Mouse (Mus musculus) lung, postnatal 4 days (tissue): ENCODE measurements at regions not wholly inside any gene's neighbourhood (a gene's known extent, or its start where the extent isn't known, plus 50 kb on each side); places are given as distances from the start of the nearest gene placed in this dataset.
"Not testable (repeated sequence)": the region's sequence is repeated elsewhere in the genome, so short reads cannot be mapped to it uniquely, and the experiment has no call there.

Source experiments
- DNase-seq, 2 experiments: peaks; one replicate each; pipeline ENCODE4 v3.0.0; 2021

GRCm38 (mm10) chr3:149098764-149099163 is 108.4 kb upstream of the Adgrl2 start:
- DNase-seq = no peak

- no peak for DNase-seq
Observed at GRCm38 (mm10) chr3:149097026-149097425, 106.7 kb upstream of the Adgrl2 start.

- DNase-seq = no peak
Observed at GRCm38 (mm10) chr3:149092649-149093048, 102.3 kb upstream of the Adgrl2 start.

GRCm38 (mm10) chr3:149090103-149090502 is 99.7 kb upstream of the Adgrl2 start:
- no peak for DNase-seq

- DNase-seq = peak in 1 of 2 experiments; percentile 41
Observed at GRCm38 (mm10) chr3:149088621-149089128, 98.3 kb upstream of the Adgrl2 start.

- DNase-seq = no peak
Observed at GRCm38 (mm10) chr3:149087488-149087887, 97.1 kb upstream of the Adgrl2 start.

- DNase-seq = no peak
Observed at GRCm38 (mm10) chr3:149086704-149087103, 96.3 kb upstream of the Adgrl2 start.

GRCm38 (mm10) chr3:149086086-149086485 is 95.7 kb upstream of the Adgrl2 start:
- DNase-seq = no peak

- DNase-seq = no peak
Observed at GRCm38 (mm10) chr3:149084861-149085598, 94.7 kb upstream of the Adgrl2 start.

GRCm38 (mm10) chr3:149083391-149083790 is 93.0 kb upstream of the Adgrl2 start:
- peak; percentile 48 to 49 for DNase-seq

- no peak for DNase-seq
Observed at GRCm38 (mm10) chr3:149078881-149079280, 88.5 kb upstream of the Adgrl2 start.

GRCm38 (mm10) chr3:149076928-149077551 is 86.7 kb upstream of the Adgrl2 start:
- DNase-seq = peak; percentile 24 to 39

- DNase-seq = peak in 1 of 2 experiments; percentile 34
Observed at GRCm38 (mm10) chr3:149075488-149075851, 85.1 kb upstream of the Adgrl2 start.

- peak in 1 of 2 experiments; percentile 32 for DNase-seq
Observed at GRCm38 (mm10) chr3:149074658-149075487, 84.5 kb upstream of the Adgrl2 start.

GRCm38 (mm10) chr3:149070201-149070600 is 79.8 kb upstream of the Adgrl2 start:
- no peak for DNase-seq

- DNase-seq = no peak
Observed at GRCm38 (mm10) chr3:149069436-149069835, 79.1 kb upstream of the Adgrl2 start.

- no peak for DNase-seq
Observed at GRCm38 (mm10) chr3:149068821-149069220, 78.5 kb upstream of the Adgrl2 start.

- peak in 1 of 2 experiments; percentile 31 for DNase-seq
Observed at GRCm38 (mm10) chr3:149067758-149068157, 77.4 kb upstream of the Adgrl2 start.

GRCm38 (mm10) chr3:149055077-149055476 is 64.7 kb upstream of the Adgrl2 start:
- DNase-seq = no peak

- not testable (repeated sequence) for DNase-seq
Observed at GRCm38 (mm10) chr3:149052295-149052902, 62.0 kb upstream of the Adgrl2 start.

GRCm38 (mm10) chr3:149045343-149045742 is 55.0 kb upstream of the Adgrl2 start:
- DNase-seq = no peak

- no peak for DNase-seq
Observed at GRCm38 (mm10) chr3:149043901-149044300, 53.5 kb upstream of the Adgrl2 start.

GRCm38 (mm10) chr3:149042527-149042926 is 52.2 kb upstream of the Adgrl2 start:
- no peak for DNase-seq
